In genomic region chr4:81275957-81276715, GRCm38 (mm10) we compare ENCODE assay signal across 13 mouse cellular contexts.
DNase-seq lines count a peak whose midpoint lies in the region; ATAC-seq and TF ChIP-seq lines count a peak whose summit lies in the region.
"Had no signal": no experiment of that assay in that cellular context is flagged by ENCODE, and none has a peak within 500 bp of the region (broad histone marks: within the 10 kb centered on the region; RNA-seq: fewer than 3 reads in every experiment).

No protein-coding gene starts in this region.

- H3K27ac ChIP-seq in lung, embryonic 14.5 days (ENCODE audit: low read depth) = no peak overlapping the region
- H3K27ac ChIP-seq in midbrain, embryonic 16.5 days (ENCODE audit: low read length) = no peak overlapping the region
- H3K27ac ChIP-seq: heart, adult 2 months had no signal

- DNase-seq in lung, embryonic 14.5 days = peak; percentile 26
- no peak for DNase-seq in lung, adult 18-20 months
- peak; percentile 13 for DNase-seq in embryo, embryonic 11 days
- peak; percentile 64 to 85 for DNase-seq in kidney, adult 8-10 months
- DNase-seq in left cerebral cortex, postnatal 36 days (ENCODE audit: low spot score in 2 of 2) = no peak
- DNase-seq: cerebellum, postnatal 36 days; heart, adult 2 months; heart, postnatal 36 days; right cerebral cortex, adult 18-20 months had no signal

- no peaks in the 10 kb centered on the region for H3K9me3 ChIP-seq in lung, embryonic 14.5 days (ENCODE audit: low read depth, low read length)
- H3K9me3 ChIP-seq in midbrain, embryonic 16.5 days (replicated peaks; ENCODE audit: control insufficient read depth, low read length, poor library complexity, severe bottlenecking) = no peaks in the 10 kb centered on the region

- H3K27me3 ChIP-seq in lung, embryonic 14.5 days (ENCODE audit: insufficient read depth, low read length) = no peaks in the 10 kb centered on the region
- no peaks in the 10 kb centered on the region for H3K27me3 ChIP-seq in midbrain, embryonic 16.5 days (ENCODE audit: control insufficient read depth, insufficient read depth, low read depth, low read length)

- H3K9ac ChIP-seq in lung, embryonic 14.5 days = no peak overlapping the region
- H3K9ac ChIP-seq in midbrain, embryonic 16.5 days (ENCODE audit: low read depth, low read length) = no peak overlapping the region

- ATAC-seq in lung, embryonic 14.5 days (ENCODE audit: insufficient read depth) = no peak
- ATAC-seq in midbrain, embryonic 16.5 days = 0 out of 2 replicates have a peak, but pooled peaks have one; percentile 39
- no peak for ATAC-seq in cerebellum, adult (ENCODE audit: insufficient number of reproducible peaks, low FRiP score, low TSS enrichment)

- H3K4me3 ChIP-seq in lung, embryonic 14.5 days (ENCODE audit: low read depth, low read length) = no peak overlapping the region
- H3K4me3 ChIP-seq in midbrain, embryonic 16.5 days (ENCODE audit: low read depth, low read length) = no peak overlapping the region
- H3K4me3 ChIP-seq: erythroblast, embryonic 14.5 days; heart, adult 2 months had no signal

- peaks cover 23% of the 10 kb centered on the region; the same call in 1 of the 2 replicates for H3K36me3 ChIP-seq in lung, embryonic 14.5 days (ENCODE audit: insufficient read depth)
- H3K36me3 ChIP-seq in midbrain, embryonic 16.5 days (ENCODE audit: control insufficient read depth, insufficient read depth, low read length) = no peaks in the 10 kb centered on the region

- WGBS in lung, embryonic 14.5 days = 63% methylated on average over 6 of the region's 6 CpGs
- WGBS in midbrain, embryonic 16.5 days = 22% methylated on average over 6 of the region's 6 CpGs

- intact Hi-C loops in left cerebral cortex, postnatal 36 days (cut with DNase I) = no loop called here

- TF ChIP-seq CTCF in lung, embryonic 14.5 days (IDR thresholded peaks at IDR 0.05; ENCODE audit: low read depth) = no peak

- no peaks in the 10 kb centered on the region for H3K4me1 ChIP-seq in lung, embryonic 14.5 days (ENCODE audit: insufficient read depth)
- H3K4me1 ChIP-seq in midbrain, embryonic 16.5 days (ENCODE audit: control insufficient read depth, insufficient read depth, low read length) = peaks cover 2% of the 10 kb centered on the region; the same call in 1 of the 2 replicates

- H3K4me2 ChIP-seq in lung, embryonic 14.5 days = no peak overlapping the region
- H3K4me2 ChIP-seq in midbrain, embryonic 16.5 days (ENCODE audit: low read length) = no peak overlapping the region
- H3K4me2 ChIP-seq: liver, embryonic 11.5 days had no signal

Comparison
In these comparisons a context has a peak if more than half of its experiments do, and no peak if none do; other contexts are left out.
1. DNase-seq: peak in lung, embryonic 14.5 days (single experiment), embryo, embryonic 11 days (single experiment) and kidney, adult 8-10 months (2 of 2); none in lung, adult 18-20 months (0 of 2) and left cerebral cortex, postnatal 36 days (0 of 2).